Mouse (Mus musculus): Measurements from ENCODE around the gene Ippk.

Ippk gene

DNA sequence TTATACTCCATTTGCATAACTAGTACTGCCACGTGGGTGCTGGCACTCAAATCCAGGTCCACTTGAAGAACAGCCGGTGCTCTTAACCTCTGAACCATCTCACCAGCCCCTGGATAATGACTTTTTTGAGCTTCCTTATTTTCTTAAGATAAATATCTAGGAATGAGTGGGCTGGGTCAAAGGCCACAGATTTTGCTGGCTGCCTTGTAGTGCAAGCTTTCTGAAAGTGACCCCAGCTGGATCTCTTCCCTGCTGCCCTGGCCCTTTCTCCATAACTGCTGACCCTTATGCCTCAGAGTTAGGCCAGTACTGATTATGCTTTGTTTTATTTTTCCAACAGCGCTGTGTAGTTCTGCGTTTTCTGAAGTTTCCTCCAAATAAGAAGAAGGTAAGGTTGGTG lies 9.5 kb downstream of the Ippk start:
- peak; percentile 20 to 52 for DNase-seq

DNA sequence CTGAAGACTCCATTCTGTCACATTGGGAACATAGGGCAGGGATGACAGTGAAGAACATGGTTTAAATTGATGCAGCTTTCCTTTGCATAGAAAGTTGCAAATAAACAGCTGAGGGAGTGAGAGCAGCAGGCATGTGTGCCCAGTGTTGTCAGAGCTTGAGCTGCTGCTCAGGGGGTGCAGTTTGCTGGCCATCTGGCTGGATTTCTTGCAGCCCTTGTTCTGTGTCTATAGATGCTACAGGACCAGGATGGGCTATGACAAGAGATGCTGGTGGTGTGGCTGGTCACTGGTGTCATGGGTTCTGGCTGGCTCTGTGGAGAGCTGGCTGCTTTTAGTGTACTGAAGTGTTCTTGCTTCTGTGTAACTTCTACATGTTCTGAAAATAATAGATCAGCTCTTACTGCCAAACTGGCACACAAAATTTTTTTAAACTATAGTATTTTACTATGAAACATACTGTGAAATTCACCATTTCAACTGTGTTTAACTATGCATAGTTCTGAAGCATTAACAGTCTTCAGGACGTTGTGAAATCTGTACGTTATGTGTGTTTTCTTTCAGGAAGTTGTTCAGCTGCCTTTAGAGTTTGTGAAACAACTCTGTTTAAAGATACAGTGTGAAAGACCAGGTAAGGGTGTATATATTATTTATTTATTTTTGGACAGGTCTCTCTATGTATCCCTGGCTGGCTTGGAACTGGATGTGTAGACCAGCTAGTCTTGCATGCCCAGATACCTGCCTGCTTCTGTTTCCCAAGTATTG lies 12.4 kb downstream of the Ippk start:
- DNase-seq: no peak

DNA sequence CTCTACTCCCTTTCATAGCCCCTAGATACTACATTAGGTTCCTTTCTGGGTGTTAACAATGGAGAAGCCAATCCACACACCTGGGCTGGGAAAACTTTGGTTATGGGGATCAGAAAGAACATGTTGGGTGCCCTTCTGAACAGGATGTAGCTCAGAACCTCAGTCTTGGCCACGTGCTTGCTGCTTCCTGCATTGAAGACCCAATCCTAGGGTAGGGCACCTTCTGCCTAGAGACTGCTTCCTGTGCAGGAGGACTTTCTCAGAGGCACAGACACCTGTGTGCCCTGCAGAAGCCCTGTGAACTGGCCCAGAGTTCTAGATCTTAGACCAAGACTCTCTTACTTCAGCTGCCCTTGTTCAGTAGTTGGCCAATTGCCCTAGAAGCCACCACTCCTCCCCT lies 14.7 kb downstream of the Ippk start:
- DNase-seq: no peak

DNA sequence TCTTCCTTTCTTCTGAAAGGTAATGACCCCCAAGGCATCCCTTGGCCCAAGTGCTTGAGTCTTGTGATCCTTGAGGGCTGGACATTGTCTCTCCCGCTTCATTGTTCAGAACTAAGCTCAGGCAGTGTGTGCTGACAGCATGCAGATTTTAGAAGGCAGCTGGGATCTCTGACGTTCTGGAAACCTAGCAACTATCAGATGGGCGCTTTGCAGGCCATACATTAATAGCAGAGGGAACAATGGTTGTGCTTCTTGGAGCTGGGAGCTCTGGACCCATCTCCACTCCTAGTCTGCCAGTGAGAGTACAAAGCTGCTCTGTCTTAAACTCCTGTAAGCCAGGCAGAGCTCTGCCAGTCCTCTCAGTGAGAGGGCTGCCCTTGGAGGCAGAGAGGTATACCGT lies 15.1 kb downstream of the Ippk start:
- DNase-seq: peak; percentile 14 to 49

DNA sequence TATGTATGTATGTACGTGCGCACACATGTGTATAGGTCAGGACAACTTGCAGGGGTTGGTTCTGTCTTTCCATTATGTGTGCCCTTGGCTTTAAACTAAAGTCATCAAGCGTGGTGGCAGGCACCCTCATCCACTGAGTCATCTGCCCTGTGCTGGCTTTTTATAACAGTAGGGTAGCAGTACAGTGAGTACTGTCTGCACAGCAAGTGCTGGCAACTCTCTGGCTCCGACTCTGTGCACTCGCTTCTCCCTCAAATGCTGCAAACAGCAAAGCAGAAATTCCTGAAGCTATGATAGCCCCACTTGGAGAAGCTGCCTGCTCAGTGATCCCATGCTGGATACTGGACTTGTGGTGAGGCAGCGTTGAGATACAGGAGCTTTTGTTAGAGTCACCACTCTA lies 23.4 kb downstream of the Ippk start:
- no peak for DNase-seq

DNA sequence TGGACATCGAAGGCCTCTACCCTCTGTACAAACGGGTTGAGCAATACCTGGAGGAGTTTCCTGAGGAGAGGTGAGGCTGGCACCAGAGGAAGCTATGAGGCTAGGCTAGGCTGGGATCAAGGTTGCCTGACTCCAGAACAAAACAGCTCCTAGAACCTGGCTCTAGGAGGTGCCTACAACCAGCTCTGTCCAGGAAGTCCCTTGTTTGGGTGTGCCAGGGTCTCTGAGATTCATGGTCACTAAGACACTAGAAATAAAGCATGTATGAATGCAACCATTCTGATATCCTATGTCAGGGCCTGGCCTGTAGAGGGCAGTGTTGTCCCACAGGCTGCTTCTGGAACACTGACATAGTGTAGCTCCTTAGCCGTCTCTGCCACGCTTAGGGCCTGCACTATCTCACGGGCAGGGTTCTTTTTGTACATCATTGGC lies 28.3 kb downstream of the Ippk start:
- peak; percentile 85 to 87 for DNase-seq

DNA sequence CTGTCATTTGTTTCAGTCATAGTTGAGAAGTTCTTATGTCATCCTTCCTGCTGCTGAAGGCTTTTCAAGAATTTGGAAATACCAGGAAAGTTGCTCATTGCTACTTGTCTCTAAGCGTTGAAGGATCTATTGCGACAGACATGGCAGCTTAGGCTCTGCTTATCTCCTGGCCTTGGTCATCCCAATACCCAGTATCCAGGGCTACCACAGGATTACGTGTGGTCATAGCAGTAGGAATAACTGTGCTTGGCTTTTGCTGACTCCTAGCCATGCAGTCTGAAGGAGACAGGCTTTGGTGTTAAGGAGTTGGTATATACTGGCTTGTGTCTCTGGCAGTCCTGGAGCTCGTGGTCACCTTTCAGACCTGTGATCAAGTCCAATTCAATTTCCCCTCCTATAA lies 39.2 kb downstream of the Ippk start:
- no peak for DNase-seq

DNA sequence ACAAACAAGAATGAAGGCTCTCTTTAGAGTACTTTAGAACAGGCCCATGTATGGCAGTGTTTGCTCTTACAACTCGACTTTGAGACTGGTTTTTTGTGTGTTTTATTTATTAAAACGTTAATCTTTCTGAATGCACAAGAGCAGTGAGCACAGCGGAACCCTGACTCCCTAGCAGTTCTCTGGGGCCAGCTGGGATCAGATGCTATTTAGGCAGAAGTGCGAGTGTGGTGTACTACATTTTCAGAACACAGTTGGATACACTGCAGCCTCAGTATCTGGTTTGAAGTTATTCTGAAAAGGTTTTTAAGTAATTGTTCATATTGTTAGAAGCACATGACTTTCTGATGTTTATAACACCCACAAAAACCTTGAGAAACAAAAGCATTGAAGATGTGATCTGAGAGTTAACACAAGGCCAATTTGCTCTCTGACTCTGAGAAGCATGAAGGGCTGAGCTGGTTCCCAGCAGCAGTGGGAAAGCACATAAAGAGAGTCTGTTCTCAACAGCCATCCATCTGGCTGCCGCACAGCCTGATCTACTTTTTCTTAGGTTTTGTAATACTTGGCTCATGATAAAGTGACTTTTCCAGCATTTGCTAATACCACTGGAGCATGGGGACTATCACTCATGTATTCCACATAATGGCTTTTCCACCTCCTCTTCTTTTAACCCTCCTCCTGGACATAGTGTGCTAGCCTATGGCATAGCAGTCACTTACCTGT lies 39.8 kb downstream of the Ippk start:
- DNase-seq: peak in 1 of 2 experiments; percentile 64

DNA sequence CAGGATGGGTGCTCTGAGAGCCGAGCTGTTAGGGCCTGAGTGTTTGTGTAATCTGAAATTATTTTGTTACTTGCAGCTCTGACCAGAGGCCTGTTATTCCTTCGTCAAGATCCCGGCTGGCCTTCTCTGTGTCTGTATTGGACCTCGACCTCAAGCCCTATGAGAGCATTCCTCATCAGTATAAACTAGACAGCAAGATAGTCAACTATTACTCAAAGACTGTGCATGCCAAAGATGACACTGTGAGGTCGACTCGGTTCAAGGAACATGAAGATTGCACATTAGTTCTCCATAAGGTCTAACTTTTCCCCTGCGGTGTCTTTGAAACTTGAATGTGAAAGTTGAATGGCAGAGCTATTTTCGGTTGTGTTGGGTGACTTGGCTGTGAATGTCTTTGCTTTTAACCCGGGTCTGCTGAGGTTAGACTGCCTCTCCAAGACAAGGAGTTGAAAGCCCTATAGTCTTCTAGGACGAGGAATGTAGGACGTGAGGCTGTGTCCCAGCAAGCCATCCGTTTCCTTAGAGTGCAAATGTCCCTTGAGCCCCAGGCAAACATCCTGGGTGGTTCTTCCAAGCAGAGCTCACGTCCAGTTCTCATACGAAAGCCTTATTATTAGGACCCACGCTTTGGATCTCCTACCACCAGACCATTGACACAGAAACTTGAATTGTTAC lies 40.5 kb downstream of the Ippk start:
- peak; percentile 52 to 64 for DNase-seq

DNA sequence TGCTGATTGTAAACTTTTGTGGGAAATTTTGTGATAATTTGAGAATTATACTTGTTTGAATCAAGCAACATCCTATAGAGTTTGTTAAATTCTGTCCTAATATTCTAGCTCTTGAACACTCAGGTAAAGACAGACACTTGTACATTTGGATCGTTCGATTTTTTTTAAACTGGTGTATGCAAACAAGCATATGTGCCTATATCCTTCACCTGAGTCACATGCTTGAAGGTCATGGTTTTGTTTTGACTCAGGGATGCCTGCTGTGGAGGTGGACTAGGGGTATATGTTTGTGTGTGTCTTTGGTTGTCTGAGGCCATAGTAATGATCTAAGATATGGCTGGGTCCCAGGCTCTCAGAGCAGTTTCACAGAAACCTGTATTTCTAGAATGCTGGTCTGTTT lies 41.9 kb downstream of the Ippk start:
- DNase-seq: no peak

DNA sequence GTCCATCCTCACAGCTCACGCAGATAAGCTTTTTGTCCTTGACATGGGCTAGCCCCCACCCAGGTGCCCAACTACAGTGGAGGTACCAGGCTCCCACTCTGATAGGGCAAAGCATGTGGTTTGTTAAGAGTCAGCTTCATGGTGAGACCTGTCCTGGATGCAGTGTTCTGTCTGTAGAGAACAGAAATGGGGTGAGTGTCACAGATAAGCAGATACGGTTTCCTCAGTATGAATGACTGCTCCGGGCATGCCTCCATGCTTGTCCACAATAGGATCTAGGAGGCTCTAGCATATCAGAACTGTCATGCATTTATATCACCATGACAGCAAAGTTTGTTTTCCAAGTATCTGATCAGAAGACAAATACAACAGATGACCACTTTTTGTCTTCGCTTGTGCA lies 44.8 kb downstream of the Ippk start:
- DNase-seq: no peak

DNA sequence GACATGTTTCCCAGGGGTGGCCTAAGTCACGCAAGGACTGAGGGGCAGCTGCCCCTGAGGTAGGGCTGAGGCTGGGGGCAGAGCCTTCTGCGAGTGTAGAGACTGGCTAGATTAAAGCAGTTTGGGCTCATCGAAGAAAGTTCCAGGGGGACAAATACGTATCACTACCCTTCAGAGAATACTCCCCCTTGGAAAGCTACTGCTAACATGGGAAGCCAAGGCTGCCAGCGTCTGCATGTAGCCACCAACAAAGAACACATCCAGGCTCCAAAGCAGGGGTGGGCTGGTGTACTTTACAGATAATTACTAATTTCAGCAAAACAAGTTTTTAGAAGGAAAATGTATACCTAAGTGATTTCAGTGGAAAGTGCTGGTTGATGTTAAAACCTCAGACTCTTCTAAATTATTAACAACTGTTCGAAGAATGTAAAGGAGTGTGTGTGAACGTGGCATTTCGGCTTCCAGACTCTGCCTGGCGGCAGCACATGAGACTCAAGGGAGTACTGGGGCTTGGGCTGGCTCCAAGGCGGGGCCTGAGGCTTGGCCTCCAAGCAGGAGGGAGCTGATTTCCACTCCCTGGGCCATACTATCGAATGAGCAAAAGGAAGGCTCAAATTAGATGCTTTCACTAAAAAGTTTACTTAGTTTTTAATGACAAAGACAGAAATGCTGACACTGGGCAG lies 45.5 kb downstream of the Ippk start:
- DNase-seq: peak; percentile 43 to 78

DNA sequence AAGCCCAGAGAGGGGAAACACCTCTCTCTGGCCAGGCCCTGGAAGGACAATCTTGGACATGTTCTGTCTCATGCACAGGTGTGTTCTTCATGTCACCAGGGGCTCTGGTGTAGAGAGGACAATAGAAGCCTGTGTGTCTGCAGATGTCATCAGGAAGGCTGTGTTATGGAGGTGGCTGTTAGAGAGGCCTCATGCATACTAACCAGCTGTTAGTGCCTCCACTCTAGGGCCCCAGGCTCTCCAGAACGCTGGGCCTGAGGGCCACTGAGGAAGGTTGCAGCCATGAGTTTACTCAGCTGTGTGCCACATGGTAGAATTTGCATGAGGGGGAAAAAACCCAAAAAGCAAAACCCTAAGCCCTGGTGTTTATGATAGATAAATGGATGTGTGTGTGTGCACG lies 46.5 kb downstream of the Ippk start:
- no peak for DNase-seq

DNA sequence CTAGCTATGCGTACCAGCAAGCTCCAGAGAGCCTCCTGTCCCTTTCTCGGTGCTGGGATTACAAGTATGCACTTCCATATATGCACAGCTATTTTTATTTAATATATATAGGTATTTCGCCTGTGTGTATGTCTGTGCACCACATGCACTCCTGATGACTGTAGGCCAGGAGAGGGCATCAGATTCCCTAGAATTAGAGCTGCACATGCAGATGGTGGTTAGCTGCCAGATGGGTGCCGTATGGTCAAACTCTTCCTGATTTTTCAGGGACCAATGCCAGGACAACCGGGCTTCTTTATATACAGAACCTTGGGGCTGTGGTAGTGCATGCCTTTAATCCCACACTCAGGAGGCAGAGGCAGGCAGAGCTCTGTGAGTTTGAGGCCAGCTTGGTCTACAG lies 48.0 kb downstream of the Ippk start:
- DNase-seq: no peak

DNA sequence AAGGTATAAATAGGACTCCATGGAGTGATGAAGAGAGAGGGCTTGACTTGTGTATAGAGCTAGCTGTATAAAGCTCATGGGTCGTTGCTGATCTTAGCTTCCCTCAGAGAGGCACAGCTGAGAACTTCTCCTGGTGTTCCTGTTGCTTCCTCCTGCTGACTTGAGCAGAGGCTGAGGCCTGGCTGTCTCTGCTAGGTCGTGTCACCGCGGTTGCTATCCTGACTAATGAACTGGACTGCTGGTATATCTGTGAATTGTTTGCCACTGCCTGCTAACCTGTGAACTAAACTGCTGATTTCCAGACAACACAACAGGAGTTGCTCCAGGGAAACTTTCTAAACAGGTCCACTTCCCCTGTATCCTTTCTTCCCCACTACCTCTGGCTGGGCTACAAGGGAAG lies 49.3 kb downstream of the Ippk start:
- no peak for DNase-seq

DNA sequence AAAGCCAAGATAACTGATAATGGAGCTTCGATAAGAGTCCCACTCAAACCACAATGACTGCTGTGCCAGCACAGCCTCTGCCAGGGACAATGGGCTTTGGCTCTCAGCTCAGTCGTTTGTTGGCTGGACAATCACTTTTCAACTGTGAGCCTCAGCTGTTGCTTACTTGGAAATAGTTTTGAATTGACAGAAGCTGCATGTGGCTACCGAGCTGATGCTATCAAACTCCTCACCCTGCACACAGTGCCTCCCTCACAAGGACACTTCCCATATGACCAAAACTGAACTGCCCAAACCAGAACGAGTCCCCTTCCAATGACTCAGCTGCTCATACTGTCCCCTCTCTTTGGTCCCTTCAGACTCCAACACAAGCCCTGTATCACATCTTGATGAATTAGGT lies 49.8 kb downstream of the Ippk start:
- peak; percentile 28 to 75 for DNase-seq

DNA sequence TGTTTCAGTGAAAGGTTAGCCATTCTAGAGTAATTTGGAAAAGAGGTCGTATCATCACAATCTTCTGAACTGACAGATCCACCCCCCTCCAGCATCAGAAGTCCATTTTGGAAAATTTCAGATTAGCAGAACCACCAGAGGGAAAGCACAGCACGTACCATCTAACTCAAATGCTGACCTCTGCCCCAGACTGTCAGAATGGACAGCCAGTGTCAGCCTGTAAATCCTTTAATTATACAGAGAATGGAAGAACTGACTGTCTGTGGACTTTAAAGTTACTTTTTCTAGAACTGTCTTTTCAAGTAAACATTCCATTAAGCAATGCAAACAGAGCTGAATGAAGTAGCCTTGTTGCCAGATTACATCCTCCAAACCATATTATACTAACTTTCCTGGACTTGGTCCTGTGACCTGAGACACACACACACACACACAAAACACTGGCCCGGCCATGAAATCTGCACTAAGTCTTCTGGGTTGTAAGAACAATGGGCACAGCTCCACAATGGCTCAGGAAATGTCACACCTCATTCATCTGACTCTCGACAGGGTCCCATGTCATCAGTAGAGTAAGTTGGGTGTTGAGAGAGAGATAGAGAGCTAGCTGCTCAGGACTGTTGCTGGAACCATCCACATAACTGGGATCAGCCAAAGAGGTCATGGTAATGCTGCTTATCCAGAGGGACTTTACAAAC lies 51.1 kb downstream of the Ippk start:
- DNase-seq: peak; percentile 65 to 86

DNA sequence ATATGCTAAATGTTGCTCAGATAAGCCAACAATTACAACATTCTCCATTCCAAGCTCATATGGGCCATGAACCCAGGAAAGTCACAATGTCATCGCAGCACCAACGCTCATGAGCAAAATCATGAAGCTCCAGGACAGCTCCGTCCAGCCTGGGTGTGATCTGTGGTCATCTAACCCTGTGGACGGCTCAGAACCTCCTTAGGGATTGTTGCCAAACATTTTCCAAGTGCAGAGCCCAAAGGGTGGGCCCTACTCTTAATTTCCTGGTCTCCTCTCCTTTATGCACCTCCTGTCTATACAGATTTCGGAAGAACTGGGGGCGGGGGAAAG lies 51.6 kb downstream of the Ippk start:
- peak in 1 of 2 experiments; percentile 69 for DNase-seq

DNA sequence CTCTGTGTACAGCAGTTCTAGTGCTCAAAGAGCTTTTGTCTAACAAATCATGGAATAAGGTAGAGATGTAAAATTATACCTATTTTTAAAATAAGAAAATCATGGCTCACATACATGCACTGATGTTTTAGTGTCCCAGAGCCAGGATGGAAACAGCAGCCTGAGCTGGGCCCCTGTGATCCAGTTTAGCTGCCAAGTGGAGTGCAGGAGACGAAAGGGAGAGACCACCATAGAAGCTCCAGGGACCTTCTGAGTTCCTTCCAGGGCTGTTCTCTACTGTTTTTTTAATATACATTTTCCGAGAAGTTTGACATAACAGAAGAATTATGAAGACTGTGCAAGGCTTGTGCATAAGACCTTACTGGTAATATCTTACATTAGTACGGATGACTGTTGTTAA lies 56.8 kb downstream of the Ippk start:
- DNase-seq: no peak

DNA sequence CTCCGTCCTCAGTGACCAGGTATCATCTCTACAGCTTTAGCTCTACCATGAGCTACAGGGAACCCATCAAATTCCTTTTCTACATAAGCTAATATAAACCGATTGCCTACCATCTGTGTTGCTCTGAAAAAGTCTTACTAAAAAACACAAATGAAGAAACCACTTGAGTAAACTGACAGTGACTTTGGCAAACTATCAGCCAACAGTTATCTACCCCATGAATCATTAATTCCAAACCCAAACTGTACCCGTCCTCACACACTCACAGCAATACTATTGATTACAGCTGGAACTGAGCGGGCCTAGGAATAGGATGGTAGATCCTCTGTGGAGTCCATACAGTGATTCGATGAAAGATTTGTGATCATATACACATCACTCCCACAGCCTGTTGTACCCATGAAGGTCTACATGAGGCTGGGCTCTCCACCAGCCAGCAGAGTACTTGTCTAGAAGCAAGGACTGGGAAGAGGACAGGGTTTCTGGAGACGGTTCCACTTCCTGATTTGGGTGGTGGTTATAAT lies 57.9 kb downstream of the Ippk start:
- DNase-seq: no peak

DNA sequence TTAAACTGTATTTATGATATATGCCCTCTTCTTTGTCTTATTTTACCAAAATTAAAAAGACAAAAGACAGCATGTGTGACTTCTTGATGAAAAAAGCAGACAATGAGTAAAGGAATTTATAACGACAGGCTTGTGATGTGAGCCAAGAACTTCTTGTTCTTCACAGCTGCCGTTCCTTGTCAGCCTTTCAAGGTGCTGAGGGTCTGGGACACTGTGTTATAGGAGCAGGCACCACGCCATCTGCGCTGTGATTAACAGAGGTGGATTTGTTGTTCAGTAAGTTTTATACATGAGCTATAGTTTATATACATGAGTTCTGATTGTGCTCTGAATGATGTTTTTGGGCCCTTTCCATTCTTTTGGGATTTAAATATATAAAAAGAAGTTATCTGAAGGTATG lies 58.4 kb downstream of the Ippk start:
- peak in 1 of 2 experiments; percentile 44 for DNase-seq

DNA sequence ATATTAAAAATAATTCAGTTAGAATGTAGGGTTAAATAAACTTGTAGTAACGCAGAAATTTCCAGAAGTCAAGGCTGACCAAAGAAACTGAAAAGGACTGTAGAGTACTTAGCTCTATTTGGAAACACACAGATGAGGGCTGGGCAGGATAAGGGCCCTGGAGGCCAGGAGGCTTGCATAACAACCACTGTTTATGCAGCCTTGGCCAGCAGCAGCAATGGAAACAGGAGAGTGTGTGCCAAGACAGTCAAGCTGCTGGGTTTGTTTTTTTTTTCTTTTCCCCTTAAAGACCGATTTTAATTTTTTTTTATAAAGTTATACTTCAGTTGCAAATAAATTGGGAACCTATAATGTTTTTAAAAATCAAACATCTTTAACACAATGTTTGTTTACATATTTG lies 59.0 kb downstream of the Ippk start:
- peak; percentile 83 to 93 for DNase-seq

DNA sequence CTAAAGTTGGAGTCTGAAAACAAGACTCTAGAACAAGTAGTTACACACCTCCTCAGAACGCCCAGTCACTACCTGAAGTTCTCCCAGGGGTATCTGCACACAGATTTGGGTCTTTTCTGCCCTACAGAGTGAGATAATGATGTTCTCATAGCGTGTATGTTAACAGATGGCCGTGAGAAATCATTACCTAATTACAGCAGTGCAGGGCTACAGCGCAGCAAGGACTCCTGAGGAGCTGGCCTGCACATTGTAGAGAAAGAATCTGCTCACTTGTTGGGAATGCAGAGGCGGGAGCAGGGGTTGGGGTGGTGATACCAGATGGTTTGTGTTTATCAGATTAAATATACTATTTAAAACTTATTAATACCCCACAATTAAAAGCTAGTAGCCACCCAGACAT lies 59.5 kb downstream of the Ippk start:
- DNase-seq: peak; percentile 32 to 63

Data from lung, postnatal 4 days (tissue).